Mouse (Mus musculus): ENCODE measurements around the gene Wdr27.
A peak's percentile ranks its signal among the peaks of the same experiment; 100 is the strongest.
"Not testable (repeated sequence)": the region's sequence is repeated elsewhere in the genome, so short reads cannot be mapped to it uniquely, and the experiment has no call there.

The Wdr27 gene

DNA sequence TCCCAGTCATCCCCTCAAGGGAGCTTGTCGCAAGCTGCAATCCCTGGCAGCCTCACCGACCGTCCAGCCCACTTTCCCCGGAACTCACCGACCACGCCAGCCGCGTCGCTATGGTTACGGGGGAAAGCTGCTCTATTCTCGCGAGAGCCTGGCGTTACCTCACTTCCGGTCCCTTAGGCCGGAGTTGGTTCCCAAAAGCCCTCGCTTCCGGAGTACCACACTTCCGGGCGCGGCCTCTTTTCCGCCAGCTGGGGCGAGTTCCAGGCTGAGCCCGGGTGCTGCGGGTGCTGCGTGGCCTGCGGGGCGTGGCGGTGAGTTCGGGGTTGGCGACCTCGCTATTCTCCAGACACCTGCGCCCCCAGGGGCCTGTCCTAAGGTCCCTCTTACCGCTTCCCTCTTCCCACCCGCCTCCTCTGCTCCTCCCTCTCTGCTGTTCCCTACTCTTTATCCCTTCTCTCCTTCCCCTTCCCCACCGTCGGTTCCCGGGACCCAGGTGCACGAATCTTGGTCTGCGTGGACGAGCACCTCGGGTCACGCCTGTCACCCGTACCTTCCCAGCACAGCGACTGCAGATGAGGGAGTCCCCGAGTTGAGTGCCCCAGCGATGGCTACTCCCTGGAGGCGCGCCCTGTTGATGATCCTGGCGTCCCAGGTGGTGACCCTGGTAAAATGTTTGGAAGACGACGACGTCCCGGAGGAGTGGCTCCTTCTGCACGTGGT, at the start of gene Wdr27, which contains the start of gene 1600012H06Rik:
Gene Wdr27 (minus strand): TSS at position 150 of the 720 bp plus-strand sequence.
Gene 1600012H06Rik (plus strand): TSS at position 176 of the 720 bp plus-strand sequence.
- peak; percentile 93 to 99 for DNase-seq (ENCODE audit: low spot score in 2 of 2)

DNA sequence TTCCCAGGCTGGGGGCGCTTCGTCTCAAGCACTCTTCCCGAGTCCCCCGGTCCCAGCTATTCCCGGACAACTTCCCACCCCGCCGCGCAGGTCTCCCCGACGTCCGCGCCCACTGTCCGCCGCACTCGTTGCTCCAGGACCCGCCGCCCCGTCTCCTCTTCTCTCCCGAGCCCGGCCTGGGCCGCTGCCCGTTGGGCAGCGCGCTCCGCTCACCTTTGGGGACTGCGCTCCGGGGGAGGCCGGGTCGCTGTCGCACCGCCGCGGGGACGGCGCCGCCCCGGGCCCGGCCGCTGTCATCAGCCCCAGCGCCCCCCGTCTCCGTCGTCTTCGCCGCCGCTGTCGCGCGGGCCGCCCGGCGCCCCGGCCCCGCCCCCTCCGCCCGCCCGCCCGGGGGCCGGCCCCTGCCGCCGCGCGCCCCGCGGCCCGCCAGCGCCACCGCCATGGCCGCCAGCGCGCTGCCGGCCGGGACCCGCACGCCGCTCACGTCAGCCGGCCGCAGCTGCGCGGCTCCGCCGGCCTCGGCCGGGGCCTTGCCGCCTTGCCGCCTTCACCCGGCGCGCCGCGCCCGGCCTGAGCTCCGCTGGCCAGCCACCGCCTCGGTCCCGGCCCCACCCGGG, 49.7 kb upstream of the Wdr27 start:
- DNase-seq (ENCODE audit: low spot score in 2 of 2) = not testable (repeated sequence)

DNA sequence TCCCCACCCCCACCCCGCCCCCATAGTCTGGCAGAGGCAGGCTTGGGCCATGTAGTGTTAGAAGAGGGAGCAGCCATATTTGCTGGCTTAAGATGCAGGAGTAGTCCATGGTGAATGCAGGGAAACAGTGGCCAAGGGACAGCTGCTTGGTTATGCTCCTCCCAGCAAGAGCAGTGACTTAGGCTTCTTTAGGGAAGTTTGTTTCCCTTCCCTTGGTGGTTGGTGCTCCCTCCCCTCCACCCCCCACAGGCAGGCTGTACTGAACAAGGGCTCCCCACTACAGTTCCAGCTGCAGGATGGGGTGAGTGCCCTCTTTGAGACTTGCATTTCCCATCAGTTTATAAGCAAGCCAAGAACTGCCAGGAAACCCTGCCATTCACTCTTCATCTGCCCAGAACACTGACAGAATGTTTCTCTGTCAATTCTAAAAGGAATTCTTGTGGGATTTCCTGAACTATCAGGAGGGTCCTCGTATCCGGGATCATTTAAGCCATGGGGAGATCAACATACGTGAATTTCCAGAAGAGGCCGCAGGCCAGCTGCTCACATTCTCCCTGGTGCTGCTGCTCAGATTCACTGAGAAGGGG, 47.3 kb upstream of the Wdr27 start:
- peak in 1 of 2 experiments; percentile 5 for DNase-seq (ENCODE audit: low spot score in 2 of 2)

DNA sequence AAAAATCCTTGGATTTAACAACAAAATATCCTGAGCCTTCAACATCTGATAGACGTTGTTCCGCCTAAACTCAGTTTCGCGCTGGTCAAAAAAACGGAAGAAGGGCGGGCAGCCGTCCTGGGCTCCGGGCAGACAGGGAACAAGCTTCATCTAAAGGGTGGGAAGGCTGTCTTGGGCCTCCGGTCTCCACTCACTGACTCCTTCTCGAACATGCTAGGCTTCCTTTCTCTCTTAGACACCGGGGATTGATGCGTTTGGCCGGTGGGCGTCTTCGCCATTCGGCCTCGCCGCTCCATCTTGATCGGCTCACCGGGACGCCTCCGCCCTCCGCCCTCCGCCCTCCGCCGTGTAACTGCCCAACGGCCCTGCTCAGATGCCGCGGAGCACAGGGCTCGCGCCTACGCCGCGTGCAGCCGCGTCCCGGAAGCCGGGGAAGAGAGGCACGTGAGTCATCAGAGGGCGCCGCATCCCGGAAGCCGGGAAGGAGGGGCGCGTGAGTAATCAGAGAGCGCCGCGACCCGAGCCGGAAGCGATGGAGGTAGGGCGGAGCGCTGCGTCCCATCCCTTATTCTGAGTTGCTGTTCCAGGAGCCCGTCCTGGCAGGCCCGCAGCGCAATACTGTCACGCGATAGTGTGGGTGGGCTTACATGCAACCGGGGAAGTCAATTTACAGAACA, 35.5 kb upstream of the Wdr27 start, which contains the start of the genes 9030025P20Rik and Gm3417:
Gene 9030025P20Rik (plus strand): TSS at position 107 of the 677 bp plus-strand sequence.
Gene Gm3417 (minus strand): TSS at position 429 of the 677 bp plus-strand sequence.
- not testable (repeated sequence) for DNase-seq (ENCODE audit: low spot score in 2 of 2)

DNA sequence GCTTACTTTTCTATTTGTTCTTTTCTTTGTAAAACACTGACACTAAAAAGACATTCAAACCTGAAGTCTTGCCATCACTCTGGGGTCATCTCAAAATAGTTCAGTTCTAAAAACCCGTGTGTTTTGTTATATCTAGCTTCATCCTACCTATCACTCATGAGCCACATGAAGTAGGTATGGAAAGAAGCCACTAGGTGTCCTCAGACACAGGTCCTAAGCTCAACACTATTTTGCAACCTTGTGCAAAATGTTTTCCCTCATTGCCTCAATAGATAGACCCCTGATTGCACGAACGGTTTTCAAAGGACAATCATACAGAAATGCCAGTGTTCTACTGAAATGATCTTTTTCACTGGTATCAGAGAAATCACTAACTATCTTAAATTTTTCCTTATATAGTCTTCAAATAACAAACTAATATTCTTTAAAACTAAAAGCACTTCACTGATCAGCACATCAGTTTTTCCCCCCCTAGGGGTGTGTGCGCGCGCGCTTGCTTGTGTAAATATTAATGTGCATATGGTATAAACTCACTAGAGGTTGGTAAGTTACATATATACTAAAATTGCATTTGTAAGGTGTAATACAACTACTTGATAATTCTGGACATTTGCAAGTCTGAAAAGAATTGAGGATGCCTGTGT, 34.9 kb upstream of the Wdr27 start:
- DNase-seq (ENCODE audit: low spot score in 2 of 2) = not testable (repeated sequence)

DNA sequence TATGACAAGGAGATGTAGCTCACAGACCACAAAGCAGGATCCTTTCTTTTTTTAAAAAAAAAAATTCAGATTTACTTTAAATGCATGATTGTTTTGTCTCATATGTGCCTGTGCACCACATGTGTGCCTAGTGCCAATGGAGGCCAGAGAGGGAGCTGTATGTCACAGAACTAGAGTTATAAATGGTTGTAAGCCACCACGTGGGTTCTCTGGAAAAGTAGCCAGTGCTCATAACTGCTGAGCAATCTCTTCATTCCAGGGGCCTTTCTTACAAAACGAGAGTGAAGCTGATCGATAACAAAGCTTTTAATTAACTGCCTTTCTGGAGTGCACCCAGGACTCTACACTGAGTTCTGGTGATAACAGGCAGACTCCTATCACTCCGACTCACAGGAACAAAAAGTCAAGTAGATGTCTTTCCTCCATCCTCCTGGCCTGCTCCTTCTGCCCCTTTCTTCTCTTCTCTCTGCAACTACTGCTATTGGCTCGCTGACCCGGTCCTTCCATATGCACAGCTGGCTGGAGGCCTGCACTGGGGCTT, 25.5 kb upstream of the Wdr27 start:
- DNase-seq (ENCODE audit: low spot score in 2 of 2) = not testable (repeated sequence)

DNA sequence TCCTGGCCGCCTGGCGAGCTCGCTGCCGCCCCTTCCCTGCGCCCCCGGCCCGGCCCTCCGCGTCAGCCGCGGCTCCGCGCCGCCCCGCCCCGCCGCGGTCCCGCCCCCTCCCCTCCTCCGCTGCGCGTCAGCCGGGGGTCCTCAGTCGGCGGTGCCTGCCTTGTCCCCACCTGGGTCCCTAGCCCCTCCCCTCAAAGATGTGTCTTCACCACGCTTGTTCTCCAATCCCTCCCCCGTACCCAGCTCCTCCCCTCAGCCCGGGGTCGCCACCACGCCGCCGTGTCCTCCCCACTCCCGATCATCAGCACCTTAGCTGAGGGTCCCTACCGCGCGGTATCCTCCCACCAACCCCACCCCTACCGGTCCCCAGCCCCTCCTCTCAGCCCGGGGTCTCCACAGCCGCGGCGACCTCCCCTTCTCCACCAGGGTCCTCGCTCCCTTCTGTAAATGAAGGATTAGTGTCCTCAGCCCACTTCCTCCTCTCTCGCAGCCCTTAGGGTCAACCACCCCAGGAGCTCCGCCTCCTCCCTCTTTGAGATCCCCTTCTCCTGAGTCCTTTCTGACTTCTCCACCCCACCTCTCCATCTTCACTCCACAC, 18.7 kb upstream of the Wdr27 start:
- DNase-seq (ENCODE audit: low spot score in 2 of 2) = not testable (repeated sequence)

DNA sequence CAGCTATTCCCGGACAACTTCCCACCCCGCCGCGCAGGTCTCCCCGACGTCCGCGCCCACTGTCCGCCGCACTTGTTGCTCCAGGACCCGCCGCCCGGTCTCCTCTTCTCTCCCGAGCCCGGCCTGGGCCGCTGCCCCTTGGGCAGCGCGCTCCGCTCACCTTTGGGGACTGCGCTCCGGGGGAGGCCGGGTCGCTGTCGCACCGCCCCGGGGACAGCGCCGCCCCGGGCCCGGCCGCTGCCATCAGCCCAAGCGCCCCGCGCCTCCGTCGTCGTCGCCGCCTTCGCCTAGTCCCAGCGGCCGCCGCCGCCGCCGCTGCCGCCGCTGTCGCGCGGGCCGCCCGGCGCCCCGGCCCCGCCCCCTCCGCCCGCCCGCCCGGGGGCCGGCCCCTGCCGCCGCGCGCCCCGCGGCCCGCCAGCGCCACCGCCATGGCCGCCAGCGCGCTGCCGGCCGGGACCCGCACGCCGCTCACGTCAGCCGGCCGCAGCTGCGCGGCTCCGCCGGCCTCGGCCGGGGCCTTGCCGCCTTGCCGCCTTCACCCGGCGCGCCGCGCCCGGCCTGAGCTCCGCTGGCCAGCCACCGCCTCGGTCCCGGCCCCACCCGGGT, 18.1 kb upstream of the Wdr27 start, which contains the start of gene Phf10:
Gene Phf10 (minus strand): TSS at position 323 of the 606 bp plus-strand sequence.
- peak; percentile 58 to 75 for DNase-seq (ENCODE audit: low spot score in 2 of 2)

DNA sequence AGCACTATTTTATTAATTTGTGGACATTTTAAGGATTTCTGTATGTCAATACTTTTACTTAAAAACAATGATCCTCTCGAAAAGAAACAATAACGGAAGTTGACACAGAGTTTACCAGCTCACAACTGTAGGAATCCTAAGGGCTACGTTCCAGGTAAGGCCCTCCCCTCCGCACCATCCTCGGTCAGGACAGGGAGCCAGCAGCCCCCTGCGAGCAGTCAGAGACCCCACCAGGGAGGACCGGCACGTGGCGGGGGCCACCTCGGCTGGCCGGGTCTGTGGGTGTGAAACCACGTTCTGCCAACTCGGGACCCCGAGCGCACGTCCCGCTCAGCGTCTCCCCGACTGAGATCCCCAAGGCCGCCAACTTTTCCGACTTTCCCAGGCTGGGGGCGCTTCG, 17.6 kb upstream of the Wdr27 start:
- peak; percentile 47 to 70 for DNase-seq (ENCODE audit: low spot score in 2 of 2)

DNA sequence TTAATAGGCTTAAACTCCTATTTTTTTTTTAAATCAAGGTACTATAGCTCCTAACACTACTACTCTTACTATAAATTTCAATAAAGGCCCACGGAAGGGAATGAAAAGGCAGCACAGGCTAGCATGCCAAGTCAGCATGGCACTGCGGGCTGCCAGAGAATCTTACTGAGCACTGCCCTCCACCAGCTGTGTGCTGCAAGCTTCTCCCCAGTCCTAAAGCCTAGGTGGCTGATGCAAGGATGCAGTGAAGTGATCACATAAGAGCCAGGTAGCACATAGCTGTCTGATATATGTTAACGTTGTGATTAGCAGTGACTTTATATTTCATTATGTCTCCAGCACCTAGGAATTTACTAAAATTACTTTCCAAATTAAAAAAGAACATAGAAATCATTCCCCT, 17.0 kb upstream of the Wdr27 start:
- peak; percentile 28 to 43 for DNase-seq (ENCODE audit: low spot score in 2 of 2)

DNA sequence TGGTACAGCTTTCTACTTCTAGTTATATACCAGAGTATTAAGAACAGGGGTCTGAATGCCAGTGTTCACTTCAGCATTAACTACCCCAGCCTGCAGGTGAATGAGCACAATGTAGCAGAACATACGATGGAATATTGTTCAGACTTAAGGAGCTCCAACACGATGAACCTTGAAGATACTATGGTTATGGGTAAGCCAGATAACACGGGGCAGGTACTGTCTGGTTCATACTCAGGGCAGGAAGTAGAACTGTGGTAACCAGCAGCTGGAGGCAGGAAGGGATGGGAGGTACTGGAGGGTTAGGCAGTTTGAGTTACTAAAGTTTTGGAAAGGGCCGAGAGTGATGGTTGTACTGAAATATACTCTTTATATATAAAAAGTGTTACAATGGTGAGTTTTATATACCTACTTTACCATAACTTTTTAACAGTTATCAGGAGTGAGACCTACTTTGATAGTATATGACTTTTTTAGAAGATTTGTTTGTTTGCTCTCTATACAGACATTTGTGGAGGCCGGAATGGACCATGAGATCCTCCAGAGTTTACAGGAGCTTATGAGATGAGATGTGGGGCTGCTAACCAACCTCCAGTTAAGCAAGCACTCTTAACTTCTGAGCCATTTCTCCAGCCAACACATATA, 15.8 kb upstream of the Wdr27 start:
- no peak for DNase-seq (ENCODE audit: low spot score in 2 of 2)

DNA sequence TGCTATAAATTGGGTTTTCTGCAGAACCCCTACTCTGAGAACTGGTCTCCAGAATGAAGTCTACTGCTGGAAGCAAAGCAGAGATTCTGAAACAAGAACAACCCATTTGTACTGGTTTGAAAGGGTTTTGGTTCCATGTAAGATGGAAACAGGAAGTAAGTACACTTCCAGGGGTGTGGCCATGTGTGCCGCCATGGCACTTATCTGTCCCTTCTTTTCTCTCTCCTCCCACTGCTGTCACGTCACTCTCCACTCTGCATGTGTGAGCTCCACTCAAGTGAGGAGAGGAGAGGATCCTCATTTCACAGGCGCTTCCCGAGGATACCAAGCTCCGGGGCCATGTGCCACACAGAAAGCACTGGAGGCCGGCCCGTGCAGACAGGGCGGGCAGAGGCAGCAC, 10.5 kb upstream of the Wdr27 start:
- DNase-seq (ENCODE audit: low spot score in 2 of 2) = no peak

DNA sequence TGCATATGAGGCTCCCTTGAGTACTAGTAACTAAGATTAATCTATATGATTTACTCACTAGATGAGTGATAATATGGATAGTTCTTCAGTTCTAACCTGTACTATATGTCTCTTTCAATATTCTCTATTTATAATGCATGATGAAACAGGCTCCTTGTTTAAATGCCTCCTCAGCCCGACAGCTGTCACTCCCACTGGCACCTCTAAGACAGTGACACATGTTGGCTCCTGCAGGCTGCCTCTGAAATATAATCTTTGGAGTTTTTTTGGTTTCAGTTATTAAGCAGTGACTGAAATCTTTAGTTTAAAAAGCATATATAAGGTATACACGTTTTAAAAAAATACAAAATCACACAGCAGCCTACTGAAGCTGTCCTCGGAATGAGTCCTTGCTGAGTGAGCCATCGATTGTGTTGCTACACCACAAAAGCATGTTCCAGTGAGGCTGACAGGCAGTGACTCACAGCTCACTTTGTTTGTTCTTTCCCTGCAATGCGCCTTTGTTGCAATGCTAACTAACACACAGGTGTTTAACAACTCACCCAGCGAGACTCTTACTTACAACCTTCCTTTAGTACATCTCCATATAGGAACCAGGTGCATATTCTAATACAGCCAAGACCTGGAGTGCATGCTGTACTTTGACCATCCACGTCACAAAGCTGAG, 6.3 kb upstream of the Wdr27 start:
- DNase-seq (ENCODE audit: low spot score in 2 of 2) = no peak

DNA sequence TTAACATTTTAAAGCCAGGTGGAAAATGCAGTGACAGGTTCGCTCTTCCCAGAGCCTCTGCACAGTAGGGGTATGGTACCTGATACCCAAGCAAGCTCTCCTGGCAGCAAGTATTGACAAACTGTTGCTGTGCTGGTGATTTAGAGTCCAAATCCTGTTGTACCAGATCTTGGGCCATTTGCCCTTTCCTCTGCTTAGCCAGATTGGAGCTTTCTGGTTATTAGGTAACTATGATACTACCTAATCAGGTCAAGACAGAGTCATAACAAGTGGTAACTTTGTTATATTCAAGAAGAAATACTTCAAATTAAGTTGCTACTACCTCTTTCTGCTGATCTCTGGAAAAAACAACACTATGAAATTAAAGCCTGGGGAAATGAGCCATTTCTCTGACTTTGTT, 1.6 kb upstream of the Wdr27 start:
- no peak for DNase-seq (ENCODE audit: low spot score in 2 of 2)

DNA sequence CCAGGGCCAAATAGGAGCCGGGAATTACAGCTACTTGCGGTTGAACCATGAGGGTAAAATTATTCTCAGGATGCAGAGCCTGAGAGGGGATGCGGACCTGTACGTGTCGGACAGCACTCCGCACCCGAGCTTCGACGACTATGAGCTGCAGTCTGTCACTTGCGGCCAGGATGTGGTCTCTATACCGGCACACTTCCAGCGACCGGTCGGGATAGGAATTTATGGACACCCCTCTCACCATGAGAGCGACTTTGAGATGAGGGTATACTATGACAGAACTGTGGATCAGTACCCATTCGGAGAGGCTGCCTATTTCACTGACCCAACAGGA, 736 bp upstream of the Wdr27 start:
- no peak for DNase-seq (ENCODE audit: low spot score in 2 of 2)

DNA sequence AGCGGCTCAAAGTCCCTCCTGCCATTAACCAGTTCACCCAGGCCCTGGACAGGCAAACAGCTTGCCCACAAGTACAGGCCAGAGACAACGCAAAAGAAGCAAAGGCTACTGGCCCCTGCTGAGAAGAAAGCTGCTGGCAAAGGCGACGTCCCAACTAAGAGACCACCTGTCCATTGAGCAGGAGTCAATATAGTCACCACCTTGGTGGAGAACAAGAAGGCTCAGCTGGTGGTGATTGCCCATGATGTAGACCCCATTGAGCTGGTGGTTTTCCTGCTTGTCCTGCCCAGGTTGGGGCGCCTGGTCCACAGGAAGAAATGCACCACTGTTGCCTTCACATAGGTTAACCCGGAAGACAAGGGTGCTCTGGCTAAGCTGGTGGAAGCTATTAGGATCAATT, 777 bp downstream of the Wdr27 start:
- not testable (repeated sequence) for DNase-seq (ENCODE audit: low spot score in 2 of 2)

DNA sequence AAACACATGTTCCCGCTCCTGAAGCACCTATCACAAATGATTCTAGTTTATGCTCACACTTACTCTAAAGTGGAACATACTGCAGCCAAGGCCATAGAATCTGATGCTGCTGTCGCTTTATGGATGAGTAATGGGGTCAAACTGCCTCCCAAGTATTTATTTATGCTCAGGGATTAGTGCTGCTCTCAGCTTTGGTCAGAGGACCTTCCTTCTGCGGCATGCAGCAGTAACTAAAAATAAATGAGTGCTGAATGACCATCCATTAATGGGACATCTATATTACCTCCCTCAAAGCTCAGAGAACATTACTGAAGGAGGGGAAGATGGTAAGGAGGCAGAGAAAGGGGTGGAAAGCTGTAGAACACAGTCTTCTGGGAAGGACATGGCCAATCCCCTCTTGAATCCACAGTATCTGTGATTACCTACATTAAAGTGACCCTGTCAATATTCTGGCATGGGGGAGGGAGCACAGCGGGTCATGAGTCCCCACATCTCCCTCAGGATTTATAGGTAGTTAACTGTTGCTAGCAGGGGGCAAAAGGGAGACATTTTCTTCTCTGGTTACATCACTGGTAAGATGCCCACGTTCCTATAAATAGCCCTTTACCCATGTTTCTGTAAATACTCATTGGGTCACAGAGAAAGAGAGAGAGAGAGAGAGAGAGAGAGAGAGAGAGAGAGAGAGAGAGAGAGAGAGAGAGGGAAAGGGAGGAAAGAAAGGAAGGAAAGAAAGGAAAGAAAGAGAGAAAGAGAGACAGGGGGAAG, 6.9 kb downstream of the Wdr27 start:
- no peak for DNase-seq (ENCODE audit: low spot score in 2 of 2)

DNA sequence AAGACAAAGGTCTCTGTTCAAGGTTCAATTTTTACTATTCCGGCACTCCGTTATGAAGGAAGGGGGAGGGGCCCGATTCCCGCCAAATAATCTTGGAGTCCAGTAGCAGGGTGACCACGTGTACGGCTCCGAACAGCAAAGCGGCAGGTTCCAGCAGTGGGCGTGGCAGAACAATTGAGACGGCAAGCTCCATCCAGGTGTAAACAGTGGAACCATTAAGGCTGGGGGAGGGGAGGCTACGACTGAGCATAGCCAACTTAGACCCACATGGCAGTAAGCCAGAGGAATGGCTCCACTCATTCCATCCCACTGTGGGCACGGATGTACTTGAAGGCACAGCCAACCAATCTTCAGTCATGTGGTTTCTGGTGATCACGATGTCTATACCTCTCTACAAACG, 7.7 kb downstream of the Wdr27 start:
- DNase-seq (ENCODE audit: low spot score in 2 of 2) = not testable (repeated sequence)

DNA sequence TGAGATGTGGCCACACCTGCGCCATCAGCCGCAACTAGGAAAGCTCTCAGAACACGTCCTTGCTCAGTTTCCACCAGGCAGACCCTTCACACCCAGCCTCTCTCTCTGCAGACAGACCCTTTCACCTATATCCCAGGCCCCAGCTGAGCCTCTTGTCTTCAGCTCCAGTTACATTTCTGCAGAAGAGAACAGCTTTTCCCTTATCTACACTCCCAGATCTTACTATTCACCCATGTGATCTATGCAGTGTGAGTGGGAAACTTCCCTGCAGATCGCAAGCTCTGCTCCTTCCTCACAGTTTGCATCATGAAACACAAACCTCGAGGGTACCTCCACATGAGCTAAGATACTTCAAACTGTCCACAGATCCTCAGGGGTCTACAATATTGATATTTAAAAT, 11.5 kb downstream of the Wdr27 start:
- no peak for DNase-seq (ENCODE audit: low spot score in 2 of 2)
